Mouse (Mus musculus) heart, embryonic 14.5 days (tissue): ENCODE measurements at regions not wholly inside any gene's neighbourhood (a gene's known extent, or its start where the extent isn't known, plus 50 kb on each side); places are given as distances from the start of the nearest gene placed in this dataset.

ENCODE experiments used
- ATAC-seq: fragments of 200-750 bp; cut with Nextera tagmentation; 2 replicates; pipeline ENCODE4 v1.8.0; 2017; ENCODE audit warnings: low read depth, moderate TSS enrichment; ENCODE audit not compliant: insufficient number of reproducible peaks, insufficient read depth, low FRiP score
- H3K27ac ChIP-seq, 2 experiments: fragments of 200-500 bp in 1 of 2; fragments of 300-500 bp in 1 of 2; sonication (generic) in 1 of 2; replicated peaks in 1 of 2; 2 replicates each; pipeline ENCODE4 v1.5.1; 2012 to 2014; ENCODE audit warnings: low read depth in 2 of 2, low read length in 2 of 2, control low read depth in 1 of 2, mild to moderate bottlenecking in 1 of 2, mixed read lengths in 1 of 2; ENCODE audit not compliant: control insufficient read depth in 1 of 2, insufficient read depth in 1 of 2
- H3K27me3 ChIP-seq: fragments of 300-500 bp; sonication (generic); 2 replicates; pipeline ENCODE4 v1.6.1; 2014; ENCODE audit warnings: mild to moderate bottlenecking, low read length, control low read depth; ENCODE audit not compliant: control insufficient read depth, insufficient read depth
- H3K36me3 ChIP-seq: fragments of 300-500 bp; sonication (generic); 2 replicates; pipeline ENCODE4 v1.6.1; 2014; ENCODE audit warnings: mild to moderate bottlenecking, control low read depth, low read length, mixed read lengths; ENCODE audit not compliant: control insufficient read depth, insufficient read depth
- H3K4me1 ChIP-seq, 2 experiments: fragments of 200-500 bp in 1 of 2; fragments of 300-500 bp in 1 of 2; sonication (generic) in 1 of 2; 2 replicates each; pipeline ENCODE4 v1.6.1; 2012 to 2014; ENCODE audit warnings: low read length in 2 of 2, control low read depth in 1 of 2, mixed read lengths in 1 of 2; ENCODE audit not compliant: control insufficient read depth in 2 of 2, insufficient read depth in 2 of 2
- H3K4me2 ChIP-seq: fragments of 300-500 bp; sonication (generic); 2 replicates; pipeline ENCODE4 v1.6.1; 2014; ENCODE audit warnings: mild to moderate bottlenecking, low read length
- H3K4me3 ChIP-seq, 2 experiments: fragments of 200-500 bp in 1 of 2; fragments of 300-500 bp in 1 of 2; sonication (generic) in 1 of 2; 2 replicates each; pipeline ENCODE4 v1.5.1; 2012 to 2014; ENCODE audit warnings: low read length in 2 of 2, mild to moderate bottlenecking in 2 of 2, control low read depth in 1 of 2, low read depth in 1 of 2, moderate library complexity in 1 of 2; ENCODE audit not compliant: control insufficient read depth in 1 of 2, insufficient read depth in 1 of 2
- H3K9ac ChIP-seq: fragments of 300-500 bp; sonication (generic); 2 replicates; pipeline ENCODE4 v1.6.1; 2014; ENCODE audit warnings: mild to moderate bottlenecking, low read length
- H3K9me3 ChIP-seq: fragments of 300-500 bp; sonication (generic); 2 replicates; pipeline ENCODE4 v1.6.1; 2016; ENCODE audit warnings: low read length, control low read depth; ENCODE audit not compliant: control insufficient read depth
- WGBS: fragments of 180-500 bp; shearing (Covaris S2); extraction: QIAGEN DNeasy Blood & Tissue Kit; methylation state at CpG from one replicate; pipeline ENCODE4 v1.1.7; 2014; 5-methylcytosine and 5-hydroxymethylcytosine counted together

- Histone ChIP-seq H3K9me3 (no peaks in the 10 kb centered on the region), H3K27ac (no peak overlapping the region), H3K27me3 (no peaks in the 10 kb centered on the region), H3K4me3 (no peak overlapping the region), H3K4me2 (no peak overlapping the region), H3K36me3 (no peaks in the 10 kb centered on the region), H3K9ac (no peak overlapping the region), H3K4me1 (no peaks in the 10 kb centered on the region)
- ATAC-seq: no peak
- 21% methylated on average over 1 of the region's 1 CpGs for WGBS
These were observed 386.1 kb downstream of the Efnb2 start for GRCm38 (mm10) chr8:8274987-8275386.

GRCm38 (mm10) chr8:8274211-8274641 is 386.8 kb downstream of the Efnb2 start:
- no peaks in the 10 kb centered on the region for H3K36me3 ChIP-seq
- 49% methylated on average over 3 of the region's 3 CpGs for WGBS
- H3K9ac ChIP-seq: no peak overlapping the region
- no peaks in the 10 kb centered on the region for H3K9me3 ChIP-seq
- no peaks in the 10 kb centered on the region for H3K4me1 ChIP-seq
- no peaks in the 10 kb centered on the region for H3K27me3 ChIP-seq
- H3K4me3 ChIP-seq: no peak overlapping the region
- H3K27ac ChIP-seq: no peak overlapping the region
- ATAC-seq: no peak
- no peak overlapping the region for H3K4me2 ChIP-seq

- Histone ChIP-seq H3K9me3 (no peaks in the 10 kb centered on the region), H3K4me2 (peak overlapping the region; percentile 44; the same call in 1 of the 2 replicates), H3K4me3 (no peak overlapping the region), H3K4me1 (peaks cover 4 to 7% of the 10 kb centered on the region in 2 experiments; a peak in 2 of 4 replicates), H3K9ac (no peak overlapping the region), H3K27ac (no peak overlapping the region), H3K27me3 (no peaks in the 10 kb centered on the region), H3K36me3 (no peaks in the 10 kb centered on the region)
- WGBS: 75% methylated on average over 7 of the region's 7 CpGs
- no peak for ATAC-seq
These were observed 402.2 kb downstream of the Efnb2 start for GRCm38 (mm10) chr8:8258855-8259254.

GRCm38 (mm10) chr8:8258231-8258638 is 402.8 kb downstream of the Efnb2 start:
- 24% methylated on average over 9 of the region's 9 CpGs for WGBS
- Histone ChIP-seq H3K36me3 (no peaks in the 10 kb centered on the region), H3K9ac (no peak overlapping the region), H3K4me1 (peaks cover 4 to 7% of the 10 kb centered on the region in 2 experiments; a peak in 2 of 4 replicates), H3K9me3 (no peaks in the 10 kb centered on the region), H3K27ac (0 out of 4 replicates have a peak overlapping the region, but pooled peaks have one; percentile 2 to 9), H3K27me3 (no peaks in the 10 kb centered on the region), H3K4me3 (no peak overlapping the region), H3K4me2 (peak overlapping the region; percentile 44)
- no peak for ATAC-seq

GRCm38 (mm10) chr8:8256327-8256726 is 404.7 kb downstream of the Efnb2 start:
- 78% methylated on average over 1 of the region's 1 CpGs for WGBS

GRCm38 (mm10) chr8:8254446-8254845 is 406.6 kb downstream of the Efnb2 start:
- Histone ChIP-seq H3K9ac (no peak overlapping the region), H3K4me1 (peaks cover 4 to 7% of the 10 kb centered on the region in 2 experiments; a peak in 2 of 4 replicates), H3K27me3 (no peaks in the 10 kb centered on the region), H3K36me3 (no peaks in the 10 kb centered on the region), H3K9me3 (no peaks in the 10 kb centered on the region; the same call in 1 of the 2 replicates), H3K27ac (no peak overlapping the region), H3K4me3 (no peak overlapping the region), H3K4me2 (no peak overlapping the region)
- 96% methylated on average over 3 of the region's 3 CpGs for WGBS
- ATAC-seq: no peak

More at GRCm38 (mm10) chr8:8256327-8256726, 404.7 kb downstream of the Efnb2 start:
- Histone ChIP-seq H3K27ac (no peak overlapping the region), H3K4me1 (peaks cover 4 to 7% of the 10 kb centered on the region in 2 experiments; a peak in 2 of 4 replicates), H3K9me3 (no peaks in the 10 kb centered on the region; the same call in 1 of the 2 replicates), H3K27me3 (no peaks in the 10 kb centered on the region), H3K9ac (no peak overlapping the region), H3K36me3 (no peaks in the 10 kb centered on the region), H3K4me3 (no peak overlapping the region), H3K4me2 (no peak overlapping the region)
- ATAC-seq: no peak

- no peak for ATAC-seq
- 74% methylated on average over 1 of the region's 1 CpGs for WGBS
- Histone ChIP-seq H3K27ac (no peak overlapping the region), H3K4me2 (no peak overlapping the region), H3K9ac (no peak overlapping the region), H3K27me3 (no peaks in the 10 kb centered on the region), H3K4me1 (peaks cover 5 to 17% of the 10 kb centered on the region in 2 experiments), H3K4me3 (no peak overlapping the region), H3K9me3 (no peaks in the 10 kb centered on the region), H3K36me3 (no peaks in the 10 kb centered on the region)
These were observed 416.4 kb downstream of the Efnb2 start for GRCm38 (mm10) chr8:8244599-8244998.
